Mouse (Mus musculus): ENCODE measurements around the gene Kcnq1. TPM values are rescaled to one million over a fixed set of nuclear protein-coding genes. Genes with fewer than 3 reads are reported as not detected.

The Kcnq1 gene
- 1.3 TPM for polyA plus RNA-seq (2014; fragmentation: Illumina TruSeq; extraction: RNeasy Lipid Tissue Mini Kit (QIAGEN cat#74804))

DNA sequence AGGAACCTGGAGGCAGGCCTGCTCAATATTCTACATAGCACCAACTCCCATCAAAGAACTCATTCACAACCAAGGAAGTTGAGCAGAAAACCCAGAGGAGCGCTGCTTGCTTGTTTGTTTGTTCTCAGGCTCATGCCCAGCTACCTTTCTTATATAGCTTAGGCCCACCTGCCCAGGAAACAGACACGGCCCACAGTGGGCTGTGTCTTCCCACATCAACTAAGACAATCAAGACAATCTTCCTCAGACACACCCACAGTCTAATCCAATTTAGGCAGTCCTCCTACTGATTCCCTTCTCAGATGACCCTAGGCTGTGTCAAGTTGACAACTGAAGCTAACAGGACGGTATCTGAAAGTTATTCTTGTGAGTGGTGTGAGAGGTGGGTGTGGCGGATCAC is at the start of gene Kcnq1:
Gene Kcnq1, plus strand, starts transcription at position 301 of the 400 bp plus-strand sequence.

DNA sequence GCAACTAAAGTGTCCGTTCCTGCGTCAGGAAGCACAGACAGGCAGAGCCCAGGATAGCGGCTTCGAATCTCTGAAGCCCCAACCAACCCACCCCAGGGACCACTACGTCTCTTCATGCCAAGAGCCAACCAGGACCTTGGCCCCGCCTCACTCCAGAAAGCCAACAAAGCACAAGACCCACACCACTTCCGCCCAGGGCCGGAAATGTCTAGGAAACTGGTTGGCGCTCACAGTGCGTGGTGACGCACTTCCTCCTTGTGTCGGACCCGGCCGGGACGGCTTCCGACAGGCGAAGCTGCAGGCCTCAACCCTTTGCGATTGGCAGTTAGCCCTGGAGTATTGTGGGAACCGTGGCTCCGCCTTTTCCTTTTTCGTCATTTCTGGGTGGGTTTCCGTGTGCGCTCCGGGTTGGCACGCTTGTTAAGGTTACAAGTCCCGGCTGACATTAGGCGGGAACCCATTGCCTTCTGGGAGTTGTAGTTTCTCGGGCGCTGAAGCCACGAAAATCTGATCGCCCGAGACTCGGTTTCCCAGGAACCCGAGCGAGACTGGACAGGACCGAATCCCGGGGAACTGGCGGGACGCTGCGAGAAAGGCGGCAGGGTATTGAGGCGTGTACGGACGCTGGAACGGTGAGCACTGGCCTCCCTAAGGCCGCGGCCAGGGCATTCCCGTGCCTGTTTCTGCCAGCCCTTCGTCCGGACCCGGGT is 37.1 kb upstream of the Kcnq1 start, which contains the start of gene Tssc4:
Gene Tssc4, plus strand, starts transcription at position 368 of the 710 bp plus-strand sequence.

DNA sequence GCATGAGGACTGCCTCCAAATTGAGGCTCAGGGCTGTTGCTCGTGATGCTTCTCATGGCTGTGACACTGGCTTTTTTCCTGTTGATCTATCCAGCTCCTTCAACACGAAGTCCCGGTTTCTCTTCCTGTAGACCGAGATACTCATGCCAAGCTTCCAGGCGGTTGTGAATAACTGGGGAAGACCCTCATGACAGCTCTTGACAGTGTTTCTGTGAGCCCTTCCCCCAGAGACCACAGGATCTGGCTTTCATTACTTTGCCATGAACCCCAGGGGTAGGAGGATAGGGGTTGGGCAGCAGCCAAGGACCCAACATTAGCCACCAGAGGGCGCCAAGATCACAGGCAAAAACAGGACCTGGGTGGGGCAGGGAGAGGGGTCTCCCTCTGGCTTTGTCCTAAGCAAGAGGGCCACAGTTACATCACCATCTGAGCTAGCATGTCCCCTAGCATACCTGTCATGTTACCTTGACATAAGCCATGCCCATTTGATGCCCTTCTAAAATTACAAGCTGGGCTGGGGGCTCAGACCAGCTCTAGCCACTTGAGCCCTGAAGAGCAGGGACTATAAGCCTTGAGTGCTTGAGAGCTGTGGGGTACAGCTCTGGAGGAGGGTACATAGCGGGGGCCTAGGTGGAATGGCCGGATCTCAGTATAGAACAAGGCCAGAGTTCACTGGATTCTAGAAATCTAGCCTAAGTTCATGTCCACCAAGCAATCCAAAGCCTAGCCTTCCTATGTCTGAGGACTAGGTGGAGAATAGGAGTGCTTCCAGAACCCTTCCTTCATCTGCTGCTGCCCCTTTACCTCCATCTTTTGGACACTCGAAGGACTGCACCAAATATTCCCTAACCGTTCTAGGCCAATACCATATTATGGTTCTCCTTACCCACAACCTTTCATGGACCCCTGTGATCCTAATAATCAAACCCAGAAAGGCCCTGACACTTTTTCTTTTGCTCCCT is 11.3 kb upstream of the Kcnq1 start, which contains the start of gene Trpm5:
Gene Trpm5, minus strand, starts transcription at position 51 of the 962 bp plus-strand sequence.

GRCm38 (mm10) chr7:143460874-143461273 is 354.7 kb downstream of the Kcnq1 start, which contains the start of gene Cdkn1c:
Cdkn1c (minus strand) TSS chr7:143461050.

DNA sequence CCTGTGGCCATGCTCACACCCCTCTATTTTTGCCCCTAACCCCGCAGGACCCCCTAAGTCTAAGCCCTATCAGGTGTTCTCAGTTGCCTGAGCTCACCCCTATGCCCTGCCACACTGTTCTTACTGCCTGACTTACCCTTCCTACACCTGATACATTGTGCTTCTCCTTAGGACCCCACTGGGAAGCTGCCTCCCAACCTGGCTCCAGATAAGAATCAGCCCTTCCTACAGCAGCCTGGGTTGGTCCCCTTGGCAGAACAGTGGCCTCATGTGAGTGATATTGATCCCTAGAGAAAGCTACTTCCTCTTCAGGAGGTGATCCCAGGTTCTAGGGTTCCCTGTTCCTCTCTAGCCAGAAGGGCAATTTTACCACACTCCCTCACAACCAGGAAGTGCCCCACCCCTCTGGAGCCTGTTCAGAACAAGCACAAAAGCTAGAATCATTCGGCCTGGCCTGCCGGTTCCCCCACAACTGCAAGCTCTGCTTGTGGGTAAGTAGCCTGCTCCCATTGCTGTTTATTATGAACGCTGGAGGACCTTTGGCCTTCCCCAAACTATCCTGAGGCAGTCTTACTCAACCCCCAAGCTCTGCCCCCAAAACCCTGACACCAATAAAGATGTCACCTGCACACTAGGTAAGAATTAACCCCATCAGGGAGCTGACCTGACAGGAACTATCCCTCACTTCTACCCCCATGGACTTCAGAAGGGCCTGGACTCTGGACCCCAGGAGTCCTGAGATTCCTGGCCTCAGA is 367.4 kb downstream of the Kcnq1 start, which contains the start of gene Slc22a18:
Gene Slc22a18, plus strand, starts transcription at position 390 of the 755 bp plus-strand sequence.

Other genes starting within 250 kb of the Kcnq1 start
- 1.7 TPM for gene Th, start 175.2 kb upstream of the Kcnq1 start, polyA plus RNA-seq (2014; fragmentation: Illumina TruSeq; extraction: RNeasy Lipid Tissue Mini Kit (QIAGEN cat#74804))
- not detected for gene Ascl2, start 137.1 kb upstream of the Kcnq1 start, polyA plus RNA-seq (2014; fragmentation: Illumina TruSeq; extraction: RNeasy Lipid Tissue Mini Kit (QIAGEN cat#74804))
- gene Tspan32, start 101.3 kb upstream of the Kcnq1 start, polyA plus RNA-seq (2014; fragmentation: Illumina TruSeq; extraction: RNeasy Lipid Tissue Mini Kit (QIAGEN cat#74804)): 0.80 TPM
- gene Cd81, start 53.6 kb upstream of the Kcnq1 start, polyA plus RNA-seq (2014; fragmentation: Illumina TruSeq; extraction: RNeasy Lipid Tissue Mini Kit (QIAGEN cat#74804)): 177 TPM
- gene Tssc4, start 37.1 kb upstream of the Kcnq1 start, polyA plus RNA-seq (2014; fragmentation: Illumina TruSeq; extraction: RNeasy Lipid Tissue Mini Kit (QIAGEN cat#74804)): 0.46 TPM
- gene Trpm5, start 11.7 kb upstream of the Kcnq1 start, polyA plus RNA-seq (2014; fragmentation: Illumina TruSeq; extraction: RNeasy Lipid Tissue Mini Kit (QIAGEN cat#74804)): 0.31 TPM